Mouse (Mus musculus) embryonic facial prominence, embryonic 14.5 days (tissue): ENCODE data around the gene Ip6k1. TPM values are rescaled to one million over a fixed set of nuclear protein-coding genes. Genes with fewer than 3 reads are reported as not detected.
A peak's percentile ranks its signal among the peaks of the same experiment; 100 is the strongest.

Experiments used
- ATAC-seq: fragments of 200-750 bp; cut with Nextera tagmentation; 2 replicates; pipeline ENCODE4 v1.8.0; 2017; ENCODE audit warnings: low read depth, moderate number of reproducible peaks, moderate TSS enrichment
- DNase-seq: peaks from one replicate; pipeline ENCODE4 v3.0.0-alpha.2; 2015; ENCODE audit warnings: low spot score
- H3K27ac ChIP-seq: fragments of 300-500 bp; sonication (generic); replicated peaks from 2 replicates; pipeline ENCODE4 v1.5.1; 2014; ENCODE audit warnings: low read depth, mild to moderate bottlenecking, low read length, moderate library complexity
- H3K27me3 ChIP-seq: fragments of 300-500 bp; sonication (generic); replicated peaks from 2 replicates; pipeline ENCODE4 v1.6.1; 2014; ENCODE audit warnings: low read length; ENCODE audit not compliant: control insufficient read depth, insufficient read depth
- H3K36me3 ChIP-seq: fragments of 300-500 bp; sonication (generic); 2 replicates; pipeline ENCODE4 v1.6.1; 2014; ENCODE audit warnings: low read length, mixed read lengths; ENCODE audit not compliant: control insufficient read depth, insufficient read depth
- H3K4me1 ChIP-seq: fragments of 300-500 bp; sonication (generic); 2 replicates; pipeline ENCODE4 v1.6.1; 2014; ENCODE audit warnings: antibody characterized with exemption, low read length; ENCODE audit not compliant: control insufficient read depth, insufficient read depth
- H3K4me2 ChIP-seq: fragments of 300-500 bp; sonication (generic); 2 replicates; pipeline ENCODE4 v1.6.1; 2014; ENCODE audit warnings: low read depth, mild to moderate bottlenecking, low read length, moderate library complexity, mixed read lengths
- H3K4me3 ChIP-seq: fragments of 300-500 bp; sonication (generic); 2 replicates; pipeline ENCODE4 v1.5.1; 2014; ENCODE audit warnings: low read depth, mild to moderate bottlenecking, low read length
- H3K9ac ChIP-seq: fragments of 300-500 bp; sonication (generic); 2 replicates; pipeline ENCODE4 v1.6.1; 2014; ENCODE audit warnings: low read depth, mild to moderate bottlenecking, low read length, moderate library complexity, mixed read lengths
- H3K9me3 ChIP-seq: fragments of 300-500 bp; sonication (generic); 2 replicates; pipeline ENCODE4 v1.6.1; 2016; ENCODE audit warnings: low read length; ENCODE audit not compliant: control insufficient read depth
- WGBS: fragments of 180-500 bp; shearing (Covaris S2); extraction: QIAGEN DNeasy Blood & Tissue Kit; methylation state at CpG from one replicate; pipeline ENCODE4 v1.1.7; 2014; 5-methylcytosine and 5-hydroxymethylcytosine counted together
- polyA plus RNA-seq: library from polyadenylated mRNA; unstranded; fragments of >200 nt; fragmentation: Nextera tagmentation; extraction: Ambion mirVana; gene quantifications from 2 replicates; pipeline ENCODE4 v1.2.1, GENCODE M21; 2014

Gene Ip6k1
- polyA plus RNA-seq, 1 experiment from 2014 or later, result 29.0 TPM

GRCm38 (mm10) chr9:108055061-108055460, 52.8 kb downstream of the Ip6k1 start:
- H3K36me3 ChIP-seq, result peaks cover 86% of the 10 kb centered on the region
- no peak overlapping the region for H3K27ac ChIP-seq
- no peak overlapping the region for H3K4me3 ChIP-seq
- H3K27me3 ChIP-seq, result no peaks in the 10 kb centered on the region
- DNase-seq (no peak), ATAC-seq (no peak)
- no peak overlapping the region for H3K4me2 ChIP-seq
- H3K9me3 ChIP-seq, result no peaks in the 10 kb centered on the region
- 0 out of 2 replicates have a peak overlapping the region, but pooled peaks have one; percentile 14 for H3K9ac ChIP-seq
- H3K4me1 ChIP-seq, result no peaks in the 10 kb centered on the region
- WGBS, result 83% methylated on average over 1 of the region's 1 CpGs

GRCm38 (mm10) chr9:108055661-108056237, 53.4 kb downstream of the Ip6k1 start:
- no peak overlapping the region for H3K27ac ChIP-seq
- DNase-seq, result no peak
- no peak overlapping the region for H3K4me2 ChIP-seq
- no peak for ATAC-seq
- H3K4me3 ChIP-seq, result no peak overlapping the region
- peaks cover 84% of the 10 kb centered on the region for H3K36me3 ChIP-seq
- WGBS, result 94% methylated on average over 6 of the region's 6 CpGs
- H3K9me3 ChIP-seq, result no peaks in the 10 kb centered on the region
- H3K9ac ChIP-seq, result 0 out of 2 replicates have a peak overlapping the region, but pooled peaks have one; percentile 14
- no peaks in the 10 kb centered on the region for H3K4me1 ChIP-seq
- H3K27me3 ChIP-seq, result no peaks in the 10 kb centered on the region

- Histone ChIP-seq H3K4me2 (no peak overlapping the region), H3K9ac (no peak overlapping the region), H3K36me3 (peaks cover 80% of the 10 kb centered on the region), H3K4me1 (no peaks in the 10 kb centered on the region), H3K9me3 (no peaks in the 10 kb centered on the region), H3K27me3 (no peaks in the 10 kb centered on the region), H3K4me3 (no peak overlapping the region), H3K27ac (no peak overlapping the region)
- 83% methylated on average over 25 of the region's 28 CpGs for WGBS
- no peak for DNase-seq
- no peak for ATAC-seq
Measured at GRCm38 (mm10) chr9:108056361-108057261, 54.3 kb downstream of the Ip6k1 start.

- H3K27me3 ChIP-seq, result no peaks in the 10 kb centered on the region
- 81% methylated on average over 5 of the region's 5 CpGs for WGBS
- H3K4me3 ChIP-seq, result no peak overlapping the region
- no peak overlapping the region for H3K9ac ChIP-seq
- H3K4me2 ChIP-seq, result no peak overlapping the region
- H3K36me3 ChIP-seq, result peaks cover 79% of the 10 kb centered on the region
- no peak for ATAC-seq
- no peak for DNase-seq
- H3K4me1 ChIP-seq, result no peaks in the 10 kb centered on the region
- no peaks in the 10 kb centered on the region for H3K9me3 ChIP-seq
- no peak overlapping the region for H3K27ac ChIP-seq
Measured at GRCm38 (mm10) chr9:108057262-108057562, 54.9 kb downstream of the Ip6k1 start.

GRCm38 (mm10) chr9:108058291-108058690, 56.0 kb downstream of the Ip6k1 start:
- Histone ChIP-seq H3K4me2 (no peak overlapping the region), H3K9ac (no peak overlapping the region), H3K27me3 (no peaks in the 10 kb centered on the region), H3K9me3 (no peaks in the 10 kb centered on the region), H3K4me1 (no peaks in the 10 kb centered on the region), H3K4me3 (no peak overlapping the region), H3K36me3 (peaks cover 88% of the 10 kb centered on the region), H3K27ac (no peak overlapping the region)
- ATAC-seq (no peak), DNase-seq (no peak)
- WGBS, result 88% methylated on average over 9 of the region's 9 CpGs

- ATAC-seq (no peak), DNase-seq (no peak)
- Histone ChIP-seq H3K36me3 (peaks cover 72% of the 10 kb centered on the region), H3K9ac (no peak overlapping the region), H3K4me1 (no peaks in the 10 kb centered on the region), H3K9me3 (no peaks in the 10 kb centered on the region), H3K27me3 (no peaks in the 10 kb centered on the region), H3K4me2 (no peak overlapping the region), H3K4me3 (no peak overlapping the region), H3K27ac (no peak overlapping the region)
- 85% methylated on average over 3 of the region's 3 CpGs for WGBS
Measured at GRCm38 (mm10) chr9:108062142-108062541, 59.8 kb downstream of the Ip6k1 start.

GRCm38 (mm10) chr9:108063361-108063760, 61.1 kb downstream of the Ip6k1 start:
- H3K27ac ChIP-seq, result no peak overlapping the region
- H3K4me1 ChIP-seq, result no peaks in the 10 kb centered on the region
- no peaks in the 10 kb centered on the region for H3K9me3 ChIP-seq
- no peak for DNase-seq
- no peak overlapping the region for H3K9ac ChIP-seq
- peaks cover 62% of the 10 kb centered on the region for H3K36me3 ChIP-seq
- H3K27me3 ChIP-seq, result no peaks in the 10 kb centered on the region
- no peak for ATAC-seq
- H3K4me3 ChIP-seq, result no peak overlapping the region
- H3K4me2 ChIP-seq, result no peak overlapping the region
- WGBS, result 81% methylated on average over 12 of the region's 12 CpGs

GRCm38 (mm10) chr9:108065491-108066011, 63.2 kb downstream of the Ip6k1 start:
- peak; percentile 67 for DNase-seq
- ATAC-seq, result peak; percentile 53; the same call in 1 of the 2 replicates
- Histone ChIP-seq H3K4me2 (no peak overlapping the region), H3K4me1 (no peaks in the 10 kb centered on the region), H3K4me3 (no peak overlapping the region), H3K36me3 (peaks cover 49% of the 10 kb centered on the region), H3K27ac (no peak overlapping the region), H3K9ac (no peak overlapping the region), H3K9me3 (no peaks in the 10 kb centered on the region), H3K27me3 (no peaks in the 10 kb centered on the region)
- 42% methylated on average over 5 of the region's 5 CpGs for WGBS
